Comparison of ENCODE assay signal across 9 mouse cellular contexts in genomic region chr1:62934100-62934513, GRCm38 (mm10).
A peak's percentile ranks its signal among the peaks of the same experiment; 100 is the strongest.
DNase-seq lines count a peak whose midpoint lies in the region; ATAC-seq lines count a peak whose summit lies in the region.
"Had no signal": no experiment of that assay in that cellular context is flagged by ENCODE, and none has a peak within 500 bp of the region (broad histone marks: within the 10 kb centered on the region; RNA-seq: fewer than 3 reads in every experiment).

No protein-coding gene starts in this region.

- WGBS in midbrain, embryonic 12.5 days = 19% methylated on average over 9 of the region's 9 CpGs

- no peaks in the 10 kb centered on the region for H3K9me3 ChIP-seq in midbrain, embryonic 12.5 days
- H3K9me3 ChIP-seq: embryonic facial prominence, embryonic 13.5 days had no signal

- no peaks in the 10 kb centered on the region for H3K36me3 ChIP-seq in midbrain, embryonic 12.5 days
- H3K36me3 ChIP-seq: embryonic facial prominence, embryonic 13.5 days had no signal

- H3K9ac ChIP-seq in midbrain, embryonic 12.5 days (replicated peaks) = no peak overlapping the region
- H3K9ac ChIP-seq: embryonic facial prominence, embryonic 13.5 days had no signal

- peak overlapping the region; percentile 40 for H3K4me2 ChIP-seq in midbrain, embryonic 12.5 days (replicated peaks)
- H3K4me2 ChIP-seq: embryonic facial prominence, embryonic 13.5 days had no signal

- no peak overlapping the region for H3K4me3 ChIP-seq in midbrain, embryonic 12.5 days
- H3K4me3 ChIP-seq: embryonic facial prominence, embryonic 13.5 days had no signal

- peaks cover 56% of the 10 kb centered on the region for H3K27me3 ChIP-seq in midbrain, embryonic 12.5 days

- H3K27ac ChIP-seq in midbrain, embryonic 12.5 days (replicated peaks) = no peak overlapping the region
- H3K27ac ChIP-seq: embryonic facial prominence, embryonic 13.5 days had no signal

- ATAC-seq in midbrain, embryonic 12.5 days (ENCODE audit: low FRiP score, low read depth) = peak; percentile 79

- peak; percentile 36 for DNase-seq in kidney, postnatal 14 days
- no peak for DNase-seq in kidney, adult 18-20 months
- DNase-seq in embryo, embryonic 11.5 days (ENCODE audit: low read depth, low spot score) = peak; percentile 9
- peak; percentile 13 to 55 for DNase-seq in layer of hippocampus, adult 8-10 months (ENCODE audit: low spot score in 2 of 2)
- DNase-seq in urinary bladder, postnatal 10 days (ENCODE audit: low spot score) = no peak
- no peak for DNase-seq in urinary bladder, adult 2 months (ENCODE audit: low spot score)
- DNase-seq in kidney, adult 9 months = no peak

- peaks cover 27% of the 10 kb centered on the region for H3K4me1 ChIP-seq in midbrain, embryonic 12.5 days

Comparison
In these comparisons a context has a peak if more than half of its experiments do, and no peak if none do; other contexts are left out.
1. DNase-seq: peak in kidney, postnatal 14 days (single experiment), embryo, embryonic 11.5 days (single experiment) and layer of hippocampus, adult 8-10 months (2 of 2); none in kidney, adult 18-20 months (single experiment), urinary bladder, postnatal 10 days (single experiment), urinary bladder, adult 2 months (single experiment) and kidney, adult 9 months (single experiment).